Mouse (Mus musculus) lung, embryonic 16.5 days (tissue): ENCODE results near the gene Gnl3. TPM values are rescaled to one million over a fixed set of nuclear protein-coding genes. Genes with fewer than 3 reads are reported as not detected.

Source experiments
- ATAC-seq: fragments of 200-750 bp; cut with Nextera tagmentation; 2 replicates; pipeline ENCODE4 v1.8.0; 2017; ENCODE audit warnings: low read depth, mild to moderate bottlenecking, moderate library complexity
- H3K27ac ChIP-seq: fragments of 300-500 bp; sonication (generic); 2 replicates; pipeline ENCODE4 v1.5.1; 2014; ENCODE audit warnings: mild to moderate bottlenecking, control low read depth, low read length
- H3K27me3 ChIP-seq: fragments of 300-500 bp; sonication (generic); 2 replicates; pipeline ENCODE4 v1.6.1; 2014; ENCODE audit warnings: low read depth, low read length, mixed read lengths; ENCODE audit not compliant: control insufficient read depth, insufficient read depth
- H3K36me3 ChIP-seq: fragments of 300-500 bp; sonication (generic); 2 replicates; pipeline ENCODE4 v1.6.1; 2014; ENCODE audit warnings: low read length; ENCODE audit not compliant: control insufficient read depth, insufficient read depth
- H3K4me1 ChIP-seq: fragments of 300-500 bp; sonication (generic); replicated peaks from 2 replicates; pipeline ENCODE4 v1.6.1; 2014; ENCODE audit warnings: low read length, mixed read lengths; ENCODE audit not compliant: control insufficient read depth, insufficient read depth
- H3K4me2 ChIP-seq: fragments of 300-500 bp; sonication (generic); 2 replicates; pipeline ENCODE4 v1.6.1; 2014; ENCODE audit warnings: low read depth, low read length, control low read depth
- H3K4me3 ChIP-seq: fragments of 300-500 bp; sonication (generic); 2 replicates; pipeline ENCODE4 v1.5.1; 2014; ENCODE audit warnings: mild to moderate bottlenecking, low read length, control low read depth
- H3K9ac ChIP-seq: fragments of 300-500 bp; sonication (generic); 2 replicates; pipeline ENCODE4 v1.6.1; 2014; ENCODE audit warnings: low read length, control low read depth
- H3K9me3 ChIP-seq: fragments of 300-500 bp; sonication (generic); 2 replicates; pipeline ENCODE4 v1.6.1; 2016; ENCODE audit warnings: low read length; ENCODE audit not compliant: control insufficient read depth
- WGBS: fragments of 180-500 bp; shearing (Covaris S2); extraction: QIAGEN DNeasy Blood & Tissue Kit; methylation state at CpG from one replicate; pipeline ENCODE4 v1.1.7; 2014; 5-methylcytosine and 5-hydroxymethylcytosine counted together
- polyA plus RNA-seq: library from polyadenylated mRNA; unstranded; fragments of >200 nt; fragmentation: Nextera tagmentation; extraction: Ambion mirVana; gene quantifications from 2 replicates; pipeline ENCODE4 v1.2.1, GENCODE M21; 2015

Gnl3 gene
- polyA plus RNA-seq, 1 experiment from 2014 or later = 76.2 TPM

DNA sequence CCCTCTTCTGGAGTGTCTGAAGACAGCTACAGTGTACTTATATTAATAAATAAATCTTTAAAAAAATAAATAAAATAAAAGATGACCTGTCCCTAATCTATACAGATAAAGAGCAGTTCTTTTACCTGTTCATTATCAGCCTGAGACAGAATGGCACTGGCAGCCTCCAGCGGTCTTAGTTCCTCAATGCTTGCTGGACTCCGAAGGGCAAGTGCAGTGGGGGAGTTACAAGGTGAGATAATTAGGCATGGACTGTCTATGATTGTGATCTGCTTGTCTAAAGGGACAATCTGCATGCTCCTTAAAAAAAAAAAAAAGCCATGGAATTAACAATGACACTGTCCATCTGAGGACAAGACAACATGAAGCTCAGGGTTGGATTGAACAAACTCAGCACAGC lies 5.0 kb downstream of the Gnl3 start:
- Histone ChIP-seq H3K4me3 (no peak overlapping the region), H3K4me1 (peaks cover 9% of the 10 kb centered on the region), H3K27me3 (no peaks in the 10 kb centered on the region), H3K9ac (no peak overlapping the region), H3K27ac (no peak overlapping the region), H3K9me3 (no peaks in the 10 kb centered on the region), H3K4me2 (no peak overlapping the region), H3K36me3 (peaks cover 54% of the 10 kb centered on the region)
- ATAC-seq = no peak
- 96% methylated on average over 2 of the region's 2 CpGs for WGBS

DNA sequence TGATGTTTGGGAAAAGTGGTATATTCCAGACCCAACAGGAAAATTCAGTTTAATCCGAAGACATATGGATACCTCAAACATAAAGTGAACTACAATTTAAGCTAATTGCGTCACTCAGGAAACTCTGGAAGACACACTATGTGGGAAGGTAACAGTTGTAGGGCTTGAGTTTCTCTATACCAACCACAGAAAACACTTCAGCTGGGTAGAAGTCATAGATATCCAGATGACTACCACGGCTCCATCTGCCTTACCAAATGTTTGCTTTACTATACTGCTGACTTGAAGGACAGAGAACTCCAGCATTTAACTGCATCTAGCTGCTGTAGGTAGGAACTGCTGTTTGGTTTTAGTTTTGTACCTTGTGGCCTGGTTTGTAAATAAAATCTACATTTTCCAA lies 7.4 kb downstream of the Gnl3 start:
- no peak overlapping the region for H3K4me3 ChIP-seq
- peaks cover 57% of the 10 kb centered on the region for H3K36me3 ChIP-seq
- H3K27me3 ChIP-seq = no peaks in the 10 kb centered on the region
- H3K27ac ChIP-seq = no peak overlapping the region
- H3K9ac ChIP-seq = no peak overlapping the region
- ATAC-seq = no peak
- H3K9me3 ChIP-seq = no peaks in the 10 kb centered on the region
- H3K4me2 ChIP-seq = no peak overlapping the region
- WGBS = 91% methylated on average over 3 of the region's 3 CpGs
- H3K4me1 ChIP-seq = no peaks in the 10 kb centered on the region

DNA sequence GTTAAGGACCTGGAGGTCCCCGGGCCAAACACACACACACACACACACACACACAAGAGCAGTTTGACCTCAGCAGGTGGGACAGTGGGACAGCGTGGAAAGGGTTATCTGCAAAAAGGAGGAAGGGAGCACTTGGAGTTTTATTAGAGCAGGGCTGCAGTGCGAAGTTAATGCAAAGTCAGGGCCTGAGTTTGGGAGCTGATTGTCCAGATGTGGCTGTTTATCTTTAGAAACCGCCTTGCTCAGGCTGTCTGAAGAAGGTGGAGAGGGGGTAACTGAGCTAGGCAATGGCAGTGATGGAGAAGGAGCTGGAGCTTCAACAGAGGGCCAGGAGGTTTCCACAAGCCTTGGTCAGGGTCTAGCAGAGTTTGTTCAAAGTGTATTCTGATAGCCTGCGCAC lies 12.2 kb downstream of the Gnl3 start:
- Histone ChIP-seq H3K4me1 (peaks cover 4% of the 10 kb centered on the region), H3K27me3 (no peaks in the 10 kb centered on the region), H3K27ac (no peak overlapping the region), H3K4me3 (no peak overlapping the region), H3K9ac (no peak overlapping the region), H3K36me3 (peaks cover 19% of the 10 kb centered on the region), H3K9me3 (no peaks in the 10 kb centered on the region), H3K4me2 (no peak overlapping the region)
- no peak for ATAC-seq
- WGBS = 66% methylated on average over 5 of the region's 5 CpGs

DNA sequence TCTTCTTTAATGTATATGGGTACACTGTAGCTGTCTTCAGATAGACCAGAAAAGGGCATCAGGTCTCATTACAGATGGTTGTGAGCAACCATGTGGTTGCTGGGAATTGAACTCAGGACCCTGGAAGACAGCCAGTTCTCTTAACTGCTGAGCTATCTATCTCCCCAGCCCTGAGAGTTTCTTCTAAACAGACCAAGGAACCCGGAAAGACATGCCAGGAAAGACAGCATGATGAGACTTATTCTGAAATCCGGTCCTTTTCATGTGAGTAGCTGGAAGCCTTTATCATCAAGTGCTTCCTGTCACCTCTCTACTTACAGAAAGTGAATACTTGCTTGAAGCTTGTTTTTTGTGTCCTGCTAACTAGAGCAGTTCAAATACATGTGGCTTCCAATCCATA lies 14.4 kb downstream of the Gnl3 start:
- ATAC-seq = no peak
- no peaks in the 10 kb centered on the region for H3K27me3 ChIP-seq
- WGBS = 47% methylated on average over 2 of the region's 2 CpGs
- H3K36me3 ChIP-seq = peaks cover 5% of the 10 kb centered on the region; the same call in 1 of the 2 replicates
- no peaks in the 10 kb centered on the region for H3K9me3 ChIP-seq
- H3K4me2 ChIP-seq = no peak overlapping the region
- no peak overlapping the region for H3K4me3 ChIP-seq
- no peak overlapping the region for H3K9ac ChIP-seq
- peaks cover 10% of the 10 kb centered on the region for H3K4me1 ChIP-seq
- no peak overlapping the region for H3K27ac ChIP-seq

DNA sequence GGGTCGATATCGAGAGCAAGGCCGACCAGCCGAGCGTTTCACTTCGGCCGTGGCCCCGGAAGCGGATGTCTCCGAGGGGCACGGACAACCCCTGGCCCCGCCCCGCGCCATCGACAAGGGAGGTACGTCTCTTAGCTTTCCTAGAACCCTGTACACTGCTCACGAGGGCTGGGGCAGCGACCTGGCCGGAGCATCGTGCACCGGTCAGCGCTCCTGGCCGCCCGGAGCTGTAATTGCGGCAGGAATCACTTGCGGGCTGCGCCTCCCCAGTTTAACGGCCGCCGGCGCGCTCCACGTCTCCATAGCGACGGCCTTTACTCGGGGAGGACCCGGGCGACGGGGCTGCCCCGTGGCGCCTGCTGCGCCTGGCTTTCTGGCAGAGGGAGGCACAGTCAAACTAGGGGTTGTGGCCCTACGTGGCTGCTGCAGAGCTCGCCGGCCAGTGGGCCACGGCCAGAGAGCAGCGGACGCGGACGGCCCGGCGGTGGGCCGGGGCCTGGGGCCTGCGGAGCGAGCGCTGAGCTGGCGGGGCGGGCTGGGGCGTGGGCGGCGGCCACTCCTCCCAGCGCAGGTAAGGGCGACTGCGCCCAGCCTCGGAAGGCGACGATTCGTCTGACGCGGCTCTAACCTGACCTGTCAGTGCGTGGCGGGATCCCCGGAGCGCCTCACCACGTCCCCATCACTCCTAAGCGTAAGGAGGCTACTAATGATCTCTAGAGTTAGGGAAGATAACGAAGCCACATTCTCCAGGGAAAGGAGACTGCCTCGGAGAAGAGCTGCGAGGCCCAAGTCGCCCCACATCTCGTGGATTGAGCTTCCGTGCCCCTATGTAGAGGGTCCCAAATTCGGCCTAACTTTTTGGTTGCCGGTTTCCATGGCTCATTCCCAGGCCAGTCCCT lies 17.4 kb downstream of the Gnl3 start, which contains the start of the genes Glt8d1 and Spcs1:
TSS of gene Glt8d1 (plus strand) at position 94 of the 899 bp plus-strand sequence.
TSS of gene Spcs1 (minus strand) at position 366 of the 899 bp plus-strand sequence.
- Histone ChIP-seq H3K27me3 (no peaks in the 10 kb centered on the region), H3K9ac (peak within 1 kb of the TSS; percentile 96)
- under 1% methylated on average over 72 of the region's 84 CpGs for WGBS

DNA sequence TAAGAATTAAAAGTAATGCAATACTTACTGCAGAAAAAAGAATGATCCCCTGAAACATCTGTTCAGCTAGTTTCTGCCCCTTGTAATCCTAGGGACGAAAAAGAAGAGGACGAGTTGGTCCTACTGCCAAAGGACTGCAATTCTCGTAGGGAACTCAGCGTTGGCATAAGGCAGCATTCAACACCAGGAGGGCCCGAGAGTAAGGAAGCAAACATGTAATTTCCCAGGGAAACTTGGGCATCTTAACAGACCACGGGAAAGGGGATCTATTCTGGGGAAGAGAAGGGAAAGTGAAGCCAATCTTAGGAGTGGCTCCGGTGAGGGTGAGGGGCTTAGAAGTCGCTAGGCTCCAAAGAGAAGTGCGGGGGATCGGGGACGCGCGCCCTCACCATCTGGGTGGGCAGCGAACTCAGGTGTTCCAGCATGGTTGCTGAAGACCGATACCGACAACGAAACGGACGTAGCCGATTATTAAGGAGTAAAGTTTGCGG lies 18.1 kb downstream of the Gnl3 start:
- under 1% methylated on average over 21 of the region's 21 CpGs for WGBS
- ATAC-seq = peak; percentile 17; the same call in 1 of the 2 replicates

More for the DNA sequence above, 17.4 kb downstream of the Gnl3 start, which contains the start of the genes Glt8d1 and Spcs1:
- peak within 1 kb of the TSS; percentile 95 for H3K27ac ChIP-seq
- no peaks in the 10 kb centered on the region for H3K9me3 ChIP-seq
- peak; percentile 95 for ATAC-seq
- no peaks in the 10 kb centered on the region for H3K36me3 ChIP-seq
- H3K4me3 ChIP-seq = peak within 1 kb of the TSS; percentile 96
- H3K4me2 ChIP-seq = peak within 1 kb of the TSS; percentile 84
- peaks cover 10% of the 10 kb centered on the region for H3K4me1 ChIP-seq

DNA sequence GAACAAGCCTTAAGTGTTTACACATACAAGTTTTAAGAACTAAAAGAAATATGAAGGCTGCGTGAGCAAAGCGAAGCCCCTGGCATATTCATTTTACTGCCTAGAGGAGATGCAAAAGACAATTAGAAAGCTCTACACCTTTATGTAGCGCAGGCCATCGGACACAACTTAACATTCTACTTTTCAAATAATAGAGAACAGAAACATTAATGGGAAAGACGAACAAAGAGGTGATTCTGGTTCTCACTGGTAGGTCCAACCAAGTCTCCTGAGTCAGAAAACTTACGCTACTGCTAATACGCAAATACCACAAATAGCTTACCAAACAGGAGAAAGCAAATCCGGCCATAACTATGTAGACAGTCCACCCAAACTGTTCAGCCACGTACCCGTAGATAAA lies 18.6 kb downstream of the Gnl3 start:
- H3K9ac ChIP-seq = peak overlapping the region; percentile 96
- H3K27ac ChIP-seq = no peak overlapping the region
- peak overlapping the region; percentile 96 for H3K4me3 ChIP-seq
- no peaks in the 10 kb centered on the region for H3K9me3 ChIP-seq
- no peaks in the 10 kb centered on the region for H3K27me3 ChIP-seq
- ATAC-seq = no peak
- WGBS = 49% methylated on average over 10 of the region's 10 CpGs
- peak overlapping the region; percentile 84 for H3K4me2 ChIP-seq
- H3K4me1 ChIP-seq = peaks cover 10% of the 10 kb centered on the region
- H3K36me3 ChIP-seq = no peaks in the 10 kb centered on the region

More for the DNA sequence above, 18.1 kb downstream of the Gnl3 start:
- Histone ChIP-seq H3K9me3 (no peaks in the 10 kb centered on the region), H3K9ac (peak overlapping the region; percentile 96), H3K4me2 (peak overlapping the region; percentile 84), H3K27me3 (no peaks in the 10 kb centered on the region), H3K27ac (peak overlapping the region; percentile 25), H3K36me3 (no peaks in the 10 kb centered on the region), H3K4me3 (peak overlapping the region; percentile 96), H3K4me1 (peaks cover 10% of the 10 kb centered on the region)

DNA sequence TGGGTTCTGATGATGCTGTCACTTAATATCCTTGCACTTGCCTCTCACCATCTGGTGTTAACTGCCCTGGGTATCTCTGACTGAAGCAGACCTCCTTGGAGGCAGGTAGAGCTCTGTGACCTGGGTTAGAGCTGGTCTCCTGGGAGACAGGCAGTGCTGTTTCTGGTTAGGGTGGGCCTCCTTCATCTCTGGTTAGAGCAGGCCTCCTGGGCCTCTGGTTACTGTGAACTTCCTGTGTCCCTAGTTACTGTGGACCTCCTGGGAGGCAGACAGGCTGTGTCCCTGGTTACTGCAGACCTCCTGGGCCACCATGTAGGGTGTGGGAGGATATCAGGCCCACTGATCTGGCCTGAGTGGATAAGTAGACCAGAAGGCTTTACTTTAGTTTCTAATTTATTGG lies 22.5 kb downstream of the Gnl3 start:
- no peak overlapping the region for H3K4me3 ChIP-seq
- H3K9ac ChIP-seq = no peak overlapping the region
- no peaks in the 10 kb centered on the region for H3K27me3 ChIP-seq
- no peak overlapping the region for H3K27ac ChIP-seq
- no peaks in the 10 kb centered on the region for H3K36me3 ChIP-seq
- no peak for ATAC-seq
- H3K4me2 ChIP-seq = no peak overlapping the region
- H3K4me1 ChIP-seq = peaks cover 6% of the 10 kb centered on the region
- H3K9me3 ChIP-seq = no peaks in the 10 kb centered on the region

DNA sequence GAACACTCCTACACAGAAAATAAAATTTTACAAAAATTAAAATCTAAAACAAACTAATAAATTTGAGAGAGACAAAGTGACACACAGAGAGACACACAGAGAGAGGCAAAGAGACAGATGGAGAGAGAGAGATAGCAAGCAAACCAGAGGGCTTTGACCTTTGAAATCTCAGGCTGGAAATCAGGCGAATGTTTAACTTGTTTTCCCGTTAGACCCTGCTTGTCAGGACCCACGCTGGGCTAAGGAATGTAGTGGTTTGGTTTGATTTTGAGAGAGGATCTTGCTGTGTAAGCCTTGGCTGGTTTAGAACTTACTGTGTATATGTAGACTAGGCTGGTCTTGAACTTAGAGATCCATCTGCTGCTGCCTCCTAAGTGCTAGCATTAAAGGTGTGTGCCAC lies 42.7 kb downstream of the Gnl3 start:
- Histone ChIP-seq H3K4me2 (no peak overlapping the region), H3K9me3 (no peaks in the 10 kb centered on the region), H3K9ac (no peak overlapping the region), H3K4me3 (no peak overlapping the region), H3K4me1 (no peaks in the 10 kb centered on the region), H3K36me3 (peaks cover 3% of the 10 kb centered on the region; the same call in 1 of the 2 replicates), H3K27ac (no peak overlapping the region), H3K27me3 (no peaks in the 10 kb centered on the region)
- ATAC-seq = no peak
- 63% methylated on average over 3 of the region's 3 CpGs for WGBS
